Mouse (Mus musculus) kidney, adult 18-20 months (tissue): ENCODE data around the gene Gpr33.

Experiments used
- DNase-seq: peaks from one replicate; pipeline ENCODE4 v3.0.0; 2021

The Gpr33 gene

DNA sequence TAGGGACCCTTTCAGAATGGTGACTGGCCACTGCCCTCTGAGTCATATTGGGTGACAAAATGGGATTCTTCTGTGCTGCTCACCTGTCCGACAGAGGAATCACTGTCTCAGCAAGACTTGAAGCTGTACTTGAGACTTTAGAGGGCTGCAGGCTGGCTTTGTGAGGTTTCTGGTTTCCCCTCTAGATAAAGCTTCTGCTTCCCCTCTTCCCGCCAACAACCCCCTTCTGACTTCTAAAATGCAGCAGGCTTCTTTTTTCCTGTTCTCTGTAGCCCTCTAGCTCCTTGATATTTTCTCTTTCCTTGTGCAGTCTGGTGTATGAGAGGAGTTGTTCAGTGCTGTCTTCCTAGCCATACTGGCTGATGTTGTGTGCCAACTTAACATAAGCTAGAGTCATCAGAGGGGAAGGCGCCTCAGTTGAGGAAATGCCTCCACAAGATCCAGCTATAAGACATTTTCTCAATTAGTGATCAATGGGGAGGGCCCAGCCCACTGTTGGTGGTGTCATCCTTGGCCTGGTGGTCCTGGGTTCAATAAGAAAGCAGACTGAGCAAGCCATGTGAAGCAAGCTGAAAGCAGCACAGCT lies 42.6 kb downstream of the Gpr33 start:
- no peak for DNase-seq

DNA sequence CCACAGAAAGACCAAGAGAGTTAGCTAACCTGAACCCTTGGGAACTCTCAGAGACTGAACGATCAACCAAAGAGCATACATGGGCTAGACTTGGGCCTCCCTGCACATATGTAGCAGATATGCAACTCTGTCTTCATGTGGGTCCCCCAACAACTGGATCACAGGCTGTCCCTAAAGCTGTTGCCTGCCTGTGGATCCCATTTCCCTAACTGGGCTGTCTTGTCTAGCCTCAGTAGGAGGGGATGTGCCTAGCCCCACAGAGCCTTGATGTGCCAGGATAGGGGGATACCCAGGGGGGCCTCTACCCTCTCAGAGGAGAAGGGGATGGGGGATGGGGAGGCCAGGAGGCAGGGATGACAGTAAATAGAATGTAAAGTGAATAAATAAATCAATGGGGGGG lies 44.2 kb downstream of the Gpr33 start:
- no peak for DNase-seq

DNA sequence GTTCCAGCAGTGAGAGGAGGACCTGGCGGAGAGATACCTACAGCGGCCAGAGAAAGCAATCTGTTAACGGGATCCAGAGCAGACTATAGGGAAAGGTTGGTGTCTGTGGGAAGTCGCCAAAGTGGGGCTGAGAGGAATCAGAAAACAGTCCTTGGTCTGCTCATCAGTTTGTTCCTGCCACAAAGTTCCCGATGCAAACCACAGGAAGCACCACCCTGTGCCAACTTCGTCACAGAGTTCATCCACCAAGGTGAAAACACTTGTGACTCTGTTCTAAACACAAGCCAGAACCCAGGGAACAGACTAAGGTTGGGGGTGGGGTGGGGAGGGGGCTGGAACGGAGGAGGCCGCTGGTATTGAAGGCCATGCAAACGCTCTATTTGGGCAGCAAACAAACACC lies 51.3 kb downstream of the Gpr33 start:
- DNase-seq, result no peak

GRCm38 (mm10) chr12:51974381-51974780 lies 53.5 kb downstream of the Gpr33 start:
- no peak for DNase-seq
